Mouse (Mus musculus) adrenal gland, adult 8-10 months (tissue): ENCODE results near the gene Atrn. TPM values are rescaled to one million over a fixed set of nuclear protein-coding genes. Genes with fewer than 3 reads are reported as not detected.
"Not testable (repeated sequence)": the region's sequence is repeated elsewhere in the genome, so short reads cannot be mapped to it uniquely, and the experiment has no call there.

Experiments
- DNase-seq: peaks from one replicate; pipeline ENCODE4 v3.0.0; 2022
- total RNA-seq, 4 experiments: library from RNA; stranded (reverse); gene quantifications; 2 replicates each; pipeline ENCODE4 v1.2.4; 2022

Atrn gene
- total RNA-seq, 4 experiments from 2014 or later, result 35.4 to 45.0 (median 39.4) TPM

DNA sequence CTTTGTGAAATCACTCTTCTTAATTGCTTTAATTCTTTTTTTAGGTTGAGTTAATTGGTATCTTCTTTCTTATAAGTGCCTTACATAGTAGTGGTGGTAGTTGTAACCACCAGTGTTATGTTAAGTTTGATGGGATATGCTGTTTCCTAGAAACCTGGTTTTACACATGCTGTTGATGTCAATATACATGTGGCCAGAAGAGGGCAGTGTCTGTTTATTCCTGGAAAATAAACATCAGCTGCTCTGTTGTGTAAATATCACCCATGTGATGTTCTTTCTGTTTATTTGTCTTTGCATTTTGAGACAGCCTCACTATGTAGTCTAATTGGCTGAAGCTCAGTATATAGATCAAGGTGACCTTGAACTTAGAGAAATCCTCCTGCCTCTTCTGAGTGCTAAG is 55.6 kb downstream of the Atrn start:
- no peak for DNase-seq

DNA sequence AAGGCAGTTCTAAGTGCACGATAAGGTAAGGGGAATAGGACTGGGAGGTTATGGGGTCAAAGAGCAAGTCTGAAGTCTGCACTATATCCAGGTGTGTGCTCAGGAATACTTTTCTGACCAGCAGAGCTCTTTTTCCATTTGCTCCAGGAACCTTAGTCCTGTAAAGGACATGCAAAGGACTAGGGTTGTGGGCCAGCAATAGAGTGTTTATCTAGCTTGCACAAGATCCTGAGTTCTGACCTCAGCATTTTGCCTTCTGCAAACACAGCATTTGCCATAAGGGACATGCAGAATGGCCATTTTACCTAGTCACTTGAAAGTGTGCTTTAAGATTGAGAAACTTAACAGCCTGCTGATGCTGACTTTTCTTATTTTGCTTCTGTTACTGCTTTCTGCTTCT is 58.7 kb downstream of the Atrn start:
- no peak for DNase-seq

DNA sequence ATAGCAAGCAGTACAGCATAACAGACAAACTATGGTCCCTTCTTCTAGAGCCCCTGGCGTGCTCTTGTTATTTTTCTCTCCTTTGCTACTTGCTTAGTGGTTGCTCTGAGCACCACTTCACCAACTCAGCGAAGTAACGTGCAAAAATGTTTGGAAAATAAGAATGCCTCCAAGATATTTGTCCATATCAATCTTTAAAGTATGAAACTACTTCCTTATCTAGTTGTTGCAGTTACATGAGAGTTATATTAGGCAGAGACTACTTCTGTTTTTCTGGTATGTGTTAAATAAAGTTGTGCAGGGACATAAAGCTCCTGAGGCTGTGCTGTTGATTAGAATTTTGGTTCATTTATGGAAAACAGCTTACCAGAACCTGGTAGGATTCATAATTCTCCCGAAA is 64.7 kb downstream of the Atrn start:
- no peak for DNase-seq

DNA sequence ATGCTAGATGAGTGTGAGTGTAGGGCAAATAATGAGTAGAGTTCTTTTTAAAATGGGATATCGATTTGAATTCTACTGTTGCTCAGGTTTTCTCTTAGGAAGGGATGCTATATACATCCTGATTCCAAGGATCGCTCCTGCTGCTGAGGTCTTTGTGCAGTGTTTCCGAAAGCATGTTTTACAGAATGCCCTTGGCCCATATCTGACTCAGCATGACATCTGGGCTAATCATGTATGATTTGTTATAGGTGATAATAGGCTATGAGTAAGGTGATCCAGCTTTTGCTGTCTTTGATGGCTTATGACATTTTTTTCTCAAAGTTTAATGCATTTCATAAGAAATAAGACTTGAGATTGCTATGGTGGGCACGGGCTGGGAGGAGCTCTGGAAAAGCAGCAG is 66.1 kb downstream of the Atrn start:
- DNase-seq, result peak; percentile 16

DNA sequence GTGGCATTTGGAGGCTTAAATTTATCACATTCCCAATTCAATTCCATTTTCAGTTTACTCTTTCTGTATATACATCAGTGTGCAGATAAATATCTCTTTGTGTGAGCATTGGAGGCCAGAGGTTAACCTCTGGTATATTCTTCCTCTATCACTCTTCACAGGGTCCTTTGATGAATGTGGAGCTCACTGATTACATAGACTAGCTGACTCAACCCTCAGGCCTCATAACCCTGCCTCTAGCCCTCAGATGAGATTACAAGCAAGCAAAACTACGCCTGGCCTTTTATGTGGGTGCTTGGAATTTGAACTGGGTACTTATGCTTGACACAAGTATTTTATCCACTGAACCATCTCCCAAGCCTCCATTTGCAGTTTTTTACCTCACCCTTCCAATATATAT is 68.6 kb downstream of the Atrn start:
- no peak for DNase-seq

DNA sequence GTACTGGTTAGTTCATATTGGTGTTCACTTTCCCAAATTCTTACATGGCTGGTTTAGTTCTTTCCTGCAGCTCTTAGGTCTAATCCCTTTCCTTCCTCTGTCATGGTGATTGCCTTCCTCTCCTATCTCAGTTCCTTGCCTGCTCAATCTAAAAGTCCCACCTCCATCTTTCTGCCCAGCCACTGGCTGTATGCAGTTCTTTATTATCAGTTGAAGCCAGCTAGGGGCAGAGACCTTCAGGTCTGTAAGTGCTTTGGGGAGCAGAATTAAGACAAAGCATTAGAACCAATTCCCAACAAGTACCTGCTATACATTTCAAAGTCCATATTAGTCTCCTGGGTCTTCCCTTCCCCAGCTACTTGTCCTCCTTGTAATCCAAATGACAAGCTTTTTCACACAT is 71.3 kb downstream of the Atrn start:
- no peak for DNase-seq

DNA sequence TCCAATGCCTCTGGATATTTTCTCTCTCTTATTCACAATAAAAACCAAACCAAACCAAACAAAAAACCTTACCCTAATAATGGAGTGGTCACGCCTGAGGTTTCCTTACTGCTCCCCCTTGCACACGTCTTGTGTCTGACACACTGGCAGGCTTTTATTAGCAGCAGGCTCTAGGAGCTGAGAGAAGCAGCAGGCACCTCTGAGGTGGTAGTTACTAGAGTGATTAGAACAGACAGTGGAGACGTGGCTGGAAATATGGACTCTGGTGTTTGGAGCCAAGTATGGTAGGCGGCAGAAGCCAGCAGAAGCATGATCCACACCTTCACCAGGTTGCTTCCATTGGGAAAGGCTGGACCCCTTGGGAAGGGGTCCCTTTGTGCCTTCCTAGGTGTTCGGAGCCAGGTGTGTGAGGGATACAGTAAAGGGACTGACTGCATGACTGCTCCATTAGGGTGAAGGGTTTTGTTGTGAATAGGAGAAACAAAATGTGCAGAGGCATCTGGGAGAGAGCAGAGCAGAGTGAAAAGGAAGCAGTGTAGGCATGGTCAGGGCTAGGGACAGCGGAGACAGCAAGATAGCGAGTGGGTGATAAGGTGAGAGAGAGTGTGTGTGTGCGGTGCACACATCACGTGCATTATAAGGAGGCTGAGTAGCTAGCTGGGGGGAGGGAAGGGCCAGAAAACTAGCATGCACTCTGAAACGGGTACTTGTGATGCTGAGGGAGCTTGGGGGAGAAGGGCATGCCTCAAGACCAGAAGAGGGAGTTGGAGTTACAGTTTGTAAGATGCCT is 72.0 kb downstream of the Atrn start:
- no peak for DNase-seq

DNA sequence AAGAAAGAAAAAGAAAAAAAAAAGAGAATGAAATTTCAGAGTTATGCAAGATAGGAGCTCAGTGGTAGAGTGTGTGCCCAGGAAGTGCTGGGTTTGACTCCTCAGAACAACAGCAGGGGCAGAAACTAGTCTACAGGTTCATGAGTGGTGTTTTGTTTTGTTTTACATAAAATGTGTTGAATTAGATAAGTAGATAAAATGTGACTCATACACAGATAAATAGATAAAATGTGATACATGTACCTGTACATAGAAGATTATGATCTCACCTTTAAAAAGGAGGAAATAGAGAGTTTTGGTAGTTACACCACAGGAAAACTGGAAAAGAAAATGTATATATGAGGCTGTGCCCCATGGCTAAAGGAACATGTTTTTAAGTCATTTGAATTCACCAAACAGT is 72.8 kb downstream of the Atrn start:
- DNase-seq, result no peak

DNA sequence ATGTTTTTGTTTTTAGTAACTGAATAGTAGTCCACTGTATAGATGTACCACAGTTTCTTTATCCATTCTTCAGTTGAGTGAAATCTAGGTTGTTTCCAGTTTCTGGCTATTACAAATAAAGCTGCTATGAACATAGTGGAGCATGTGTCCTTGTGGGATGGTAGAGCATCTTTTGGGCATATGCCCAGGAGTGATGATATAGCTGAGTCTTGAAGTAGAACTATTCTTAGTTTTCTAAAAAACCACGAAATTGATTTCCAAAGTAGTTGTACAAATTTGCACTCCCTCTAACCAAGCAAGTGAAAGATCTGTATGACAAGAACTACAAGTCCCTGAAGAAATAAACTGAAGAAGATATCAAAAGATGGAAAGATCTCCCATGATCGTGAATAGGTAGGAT is 86.5 kb downstream of the Atrn start:
- DNase-seq, result no peak

DNA sequence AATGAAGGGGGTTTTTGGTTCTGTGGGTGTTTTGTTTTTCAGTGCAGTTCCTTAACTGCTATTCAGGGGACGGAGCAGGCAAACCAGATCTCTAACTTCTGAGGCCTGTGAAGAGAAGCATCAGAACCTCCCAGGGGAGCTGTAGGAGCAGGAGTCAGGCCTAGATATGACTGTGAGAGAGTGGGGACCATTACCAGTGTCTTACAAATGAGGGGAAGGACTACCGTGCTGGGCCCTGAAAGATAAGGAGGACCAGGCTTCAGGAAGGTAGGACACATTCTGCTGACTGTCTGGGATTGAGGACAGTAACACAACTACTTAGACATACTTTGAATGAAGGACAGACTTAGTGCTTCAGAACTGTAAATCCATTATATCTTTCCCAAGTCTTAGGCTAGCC is 102.8 kb downstream of the Atrn start:
- DNase-seq, result no peak

DNA sequence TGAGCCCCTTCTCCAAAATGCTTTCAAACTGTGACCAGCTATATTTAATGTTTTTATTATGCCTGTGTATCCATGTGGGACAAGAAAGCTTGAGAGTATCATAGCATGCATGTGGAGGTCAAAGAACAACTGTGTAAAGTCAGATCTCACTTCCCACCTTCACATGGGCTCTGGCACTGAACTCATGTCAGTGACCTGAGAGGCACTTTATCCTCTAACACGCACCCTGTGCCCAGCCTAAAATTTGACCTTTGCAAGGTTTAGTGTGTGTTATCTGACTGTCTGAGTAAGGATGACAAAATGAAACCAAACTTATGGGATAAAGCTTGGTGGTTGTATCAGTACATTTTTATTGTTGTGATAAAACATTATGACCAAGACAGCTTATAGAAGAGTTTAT is 104.3 kb downstream of the Atrn start:
- DNase-seq, result no peak

DNA sequence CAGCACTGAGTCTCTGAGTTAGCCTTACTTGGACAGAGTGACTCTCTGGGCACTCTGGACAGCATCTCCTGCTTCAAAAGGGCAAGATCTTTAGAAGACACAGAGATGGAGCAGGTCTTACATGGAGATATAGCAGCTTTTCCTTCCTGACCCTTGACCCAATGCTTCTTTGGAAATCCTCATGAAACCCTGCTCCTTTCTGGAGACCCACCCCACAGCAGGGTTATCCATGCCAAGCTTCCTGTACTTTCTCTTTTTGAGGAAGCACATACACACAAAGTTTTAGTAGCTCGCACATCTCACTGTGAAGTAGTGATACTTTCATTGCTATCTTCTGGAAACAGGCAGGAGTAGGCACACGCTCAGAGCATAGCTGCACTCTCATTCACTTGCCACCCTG is 118.9 kb downstream of the Atrn start:
- DNase-seq, result no peak

DNA sequence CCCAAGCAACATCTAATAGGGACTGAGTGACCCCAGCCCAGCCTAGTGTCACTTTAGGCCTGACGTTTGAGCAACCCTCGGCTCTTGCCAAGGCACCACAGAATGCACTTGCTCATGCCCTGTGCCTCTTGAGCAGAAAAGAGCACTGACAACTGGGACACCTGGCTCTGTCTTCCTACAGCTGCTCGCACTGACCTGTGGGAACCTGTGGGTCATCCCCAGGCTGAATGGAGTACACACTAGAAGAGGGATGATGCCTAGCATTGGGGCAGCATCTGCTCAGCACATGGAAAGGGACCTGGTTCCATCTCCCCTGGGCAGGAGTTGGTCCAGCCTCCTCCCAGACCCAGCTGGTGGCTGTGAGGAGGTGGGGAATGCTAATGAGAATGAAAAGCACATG is 120.6 kb downstream of the Atrn start:
- no peak for DNase-seq

DNA sequence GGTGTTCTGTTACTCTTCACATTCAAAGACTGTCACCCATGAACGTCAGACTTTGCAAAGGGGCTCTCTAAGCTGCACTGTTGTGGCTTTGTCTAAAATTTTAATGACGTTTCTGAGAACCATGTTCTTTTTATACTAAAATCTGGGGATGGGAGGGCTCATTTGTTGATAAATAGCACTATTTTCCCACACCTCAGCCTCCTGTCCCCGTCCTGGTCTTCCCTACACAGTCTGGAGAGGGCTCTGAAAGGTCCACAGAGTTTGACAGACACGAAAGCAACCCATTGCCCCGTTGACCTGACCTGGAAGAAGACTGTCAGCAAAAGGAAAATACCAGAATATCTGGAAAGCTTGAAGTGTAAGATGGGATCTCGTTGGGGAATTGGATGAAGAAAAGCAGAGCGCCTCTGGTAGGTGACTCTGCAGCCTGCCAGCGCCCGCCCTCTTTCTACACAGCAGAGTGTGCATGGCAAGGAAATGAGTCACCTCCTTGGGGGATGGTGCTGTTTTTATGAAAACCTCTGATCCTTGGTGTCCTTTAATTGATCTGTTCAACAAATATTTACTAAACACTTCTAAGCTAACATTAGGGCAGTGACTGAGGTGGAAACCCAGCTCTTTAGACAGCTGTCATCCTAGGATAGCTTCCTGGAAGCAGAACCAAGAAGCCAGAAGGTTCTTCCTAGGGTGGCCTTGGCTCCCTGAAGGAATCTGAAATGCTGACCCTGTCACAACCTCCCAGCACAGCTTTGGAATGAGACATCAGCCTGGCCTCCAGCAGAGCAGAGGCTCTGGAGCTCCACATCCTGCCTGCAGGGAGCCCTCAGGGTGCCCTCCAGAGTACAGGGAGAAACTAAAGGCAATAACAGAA is 123.0 kb downstream of the Atrn start:
- DNase-seq, result no peak

DNA sequence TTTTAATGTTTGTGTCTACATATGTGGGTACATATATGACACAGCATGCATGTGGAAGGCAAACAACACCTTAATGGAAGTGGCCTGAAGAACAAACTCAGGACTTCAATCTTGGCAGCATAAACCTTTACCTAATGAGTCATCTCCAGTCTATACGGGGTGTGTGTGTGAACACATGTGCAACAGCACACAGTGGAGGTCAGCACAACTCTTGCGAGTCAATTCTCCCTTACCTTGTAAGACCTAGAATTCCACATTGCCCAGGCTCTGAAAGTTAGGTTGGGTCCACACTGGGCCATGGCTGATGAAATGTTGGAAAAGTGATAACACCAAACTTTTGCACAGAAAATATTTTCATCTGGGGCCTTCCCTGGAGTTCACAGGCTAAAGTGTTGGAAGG is 124.3 kb downstream of the Atrn start:
- no peak for DNase-seq

DNA sequence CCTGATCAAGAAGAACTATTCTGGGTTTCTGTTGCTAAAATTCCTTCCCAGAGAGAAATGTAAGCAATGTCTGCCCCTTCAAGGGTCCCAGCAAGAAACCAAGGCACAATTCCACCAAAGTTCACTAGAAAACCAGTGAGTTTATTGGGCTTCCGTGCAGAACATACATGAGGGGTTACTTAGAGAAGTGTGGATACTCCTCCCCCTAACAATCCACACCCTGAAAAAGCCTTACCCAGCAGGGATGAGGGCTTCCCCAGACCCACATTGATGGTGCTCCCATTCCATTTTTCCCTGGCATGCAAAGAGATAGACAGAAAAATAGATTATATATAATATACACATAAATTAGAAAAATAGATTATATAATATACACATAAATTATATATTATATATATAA is 124.7 kb downstream of the Atrn start:
- no peak for DNase-seq

DNA sequence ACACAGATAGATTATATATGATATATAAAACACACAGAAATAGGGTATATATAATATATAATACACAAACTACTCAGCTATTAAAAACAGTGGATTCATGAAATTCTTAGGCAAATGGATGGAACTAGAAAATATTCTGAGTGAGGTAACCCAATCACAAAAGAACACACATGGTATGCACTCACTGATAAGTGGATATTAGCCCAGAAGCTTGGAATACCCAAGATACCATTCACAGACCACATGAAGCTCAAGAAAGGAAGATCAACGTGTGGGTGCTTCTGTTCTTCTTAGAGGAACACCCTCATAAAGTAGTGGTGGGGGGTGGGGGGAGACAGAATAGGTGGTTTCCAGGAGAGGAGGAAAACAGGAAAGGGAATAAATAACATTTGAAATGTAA is 125.1 kb downstream of the Atrn start:
- not testable (repeated sequence) for DNase-seq

DNA sequence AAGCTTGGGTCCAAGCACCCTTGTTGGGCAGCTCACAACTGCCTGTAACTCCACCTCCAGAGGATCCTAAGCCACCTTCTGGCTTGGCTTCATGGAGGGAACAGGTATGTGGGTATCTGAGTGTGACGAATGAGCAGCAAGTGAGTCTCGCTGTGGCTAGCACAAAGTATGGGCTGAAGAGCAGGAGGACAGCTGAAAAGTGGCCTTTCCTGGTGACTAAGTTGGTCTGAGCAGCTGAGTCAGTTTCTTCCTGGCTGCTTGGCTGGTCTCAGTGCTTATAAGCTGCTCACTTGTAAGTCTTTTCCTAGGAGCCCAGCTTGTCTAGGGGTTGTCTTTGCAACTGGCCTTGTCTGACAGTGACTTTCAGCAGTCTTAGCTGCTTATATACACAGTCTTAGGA is 130.0 kb downstream of the Atrn start:
- DNase-seq, result no peak

DNA sequence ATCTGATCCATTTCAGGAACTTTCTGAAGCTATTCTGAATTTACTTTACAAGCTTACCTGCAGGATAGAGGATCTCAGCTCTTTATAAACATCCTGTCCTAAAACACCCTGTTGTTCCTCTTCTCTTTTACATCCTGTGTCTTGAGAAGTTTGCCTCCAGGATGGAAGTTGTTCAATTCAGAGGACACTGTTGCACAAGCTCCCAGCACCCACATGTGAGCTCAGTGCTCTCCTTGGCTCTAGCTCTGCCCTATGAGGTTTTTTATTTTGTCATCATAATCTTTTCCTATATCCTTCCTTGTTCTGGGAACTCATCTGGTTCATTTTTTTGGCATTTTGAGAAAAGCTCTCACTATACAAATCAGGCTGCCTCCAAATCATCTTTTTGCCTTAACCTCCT is 130.5 kb downstream of the Atrn start:
- no peak for DNase-seq

DNA sequence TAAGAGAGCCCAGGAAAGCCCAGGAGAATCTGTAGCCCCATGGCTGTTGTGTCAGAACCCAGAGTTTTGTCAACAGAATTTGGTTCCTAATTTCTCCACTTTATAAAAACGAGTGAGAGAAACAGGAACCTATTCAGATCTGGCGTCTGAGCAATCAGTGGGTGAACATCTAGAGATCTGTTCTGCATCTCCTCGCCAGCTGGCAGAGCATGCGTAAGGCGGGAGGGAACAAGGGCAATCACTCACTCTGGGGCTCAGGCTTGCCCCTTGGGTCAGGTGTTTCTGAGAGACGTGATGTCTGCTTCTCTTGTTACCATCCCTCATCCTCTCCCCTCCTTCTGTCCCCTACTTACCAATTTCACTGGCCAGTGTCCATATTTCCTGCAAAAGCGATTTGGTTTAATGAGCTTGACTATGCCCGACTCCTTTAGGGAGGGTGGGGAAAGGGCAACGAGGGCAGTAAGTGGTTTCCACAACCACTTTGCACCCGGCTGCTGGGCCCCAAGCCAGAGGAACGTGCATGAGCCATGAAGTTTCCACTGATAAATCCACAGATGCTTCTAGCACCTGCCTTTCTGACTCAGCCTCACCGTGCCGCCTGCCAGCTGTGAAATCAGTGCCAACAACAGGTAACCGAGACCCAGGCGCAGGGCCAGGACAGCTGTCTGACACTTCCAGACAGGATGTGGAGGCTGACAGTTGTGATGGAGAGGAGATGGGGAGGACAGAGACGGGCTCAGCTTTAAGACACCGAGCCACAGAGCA is 131.1 kb downstream of the Atrn start:
- DNase-seq, result no peak

DNA sequence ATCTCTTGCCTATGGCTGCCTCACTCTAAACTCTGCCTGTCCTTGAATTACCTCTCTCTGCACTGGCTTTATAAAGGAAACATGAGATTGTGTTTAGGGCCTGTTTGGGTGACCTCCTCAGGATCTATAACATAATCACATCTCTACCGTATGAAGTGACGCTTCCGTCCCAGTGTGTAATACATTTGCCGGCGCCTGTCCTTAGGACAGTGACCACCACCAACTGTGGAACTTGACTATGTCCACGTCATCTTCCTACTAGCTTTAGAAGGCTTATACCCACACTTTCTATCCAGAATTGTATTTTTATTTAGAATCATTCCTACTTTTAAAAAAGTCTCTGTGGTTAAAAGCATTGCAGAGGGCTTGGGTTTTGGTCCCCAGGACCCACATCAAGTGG is 131.9 kb downstream of the Atrn start:
- no peak for DNase-seq

DNA sequence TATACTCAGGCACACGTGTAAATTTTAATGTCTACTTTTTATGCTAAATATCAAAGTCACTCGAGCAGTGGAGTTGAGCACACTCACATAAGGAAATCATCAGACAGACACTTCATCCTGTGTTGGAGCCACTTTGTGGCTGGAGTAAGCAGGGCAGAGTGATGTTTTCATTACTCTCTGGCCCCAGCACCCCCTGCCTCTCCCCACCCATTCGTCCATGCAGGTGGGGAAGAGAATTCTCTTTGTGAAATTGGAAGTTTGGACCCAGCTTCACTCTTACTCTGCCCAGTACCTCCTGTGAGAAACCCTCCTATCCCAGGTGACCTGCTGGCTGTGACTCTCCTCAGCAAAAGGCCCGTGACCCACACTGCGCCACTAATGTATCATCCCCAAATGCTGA is 132.4 kb downstream of the Atrn start:
- no peak for DNase-seq
